Mouse (Mus musculus): ENCODE measurements at regions not wholly inside any gene's neighbourhood (a gene's known extent, or its start where the extent isn't known, plus 50 kb on each side); places are given as distances from the start of the nearest gene placed in this dataset.

- TF ChIP-seq MAFK (IDR thresholded peaks at IDR 0.05; ENCODE audit: borderline replicate concordance, low read depth, low read length) (no peak), SMC3 (IDR thresholded peaks at IDR 0.05; ENCODE audit: low read depth, low read length) (no peak), ZKSCAN1 (IDR thresholded peaks at IDR 0.05; ENCODE audit: low read depth, low read length) (no peak), UBTF (IDR thresholded peaks at IDR 0.05; ENCODE audit: borderline replicate concordance, insufficient read depth, low read depth, low read length) (no peak), POLR2A (IDR thresholded peaks at IDR 0.05; ENCODE audit: control insufficient read depth in 1 of 2, insufficient read depth in 1 of 2, low read depth in 1 of 2, low read length in 2 of 2, poor library complexity in 1 of 2) (no peak), USF1 (IDR thresholded peaks at IDR 0.05; ENCODE audit: low read depth, low read length) (no peak), CTCF (IDR thresholded peaks at IDR 0.05 in 2 of 3, conservative IDR thresholded peaks at IDR 0.05 in 1 of 3; ENCODE audit: control insufficient read depth in 1 of 3, insufficient read depth in 1 of 3, low read depth in 2 of 3, low read length in 3 of 3, poor library complexity in 1 of 3, severe bottlenecking in 1 of 3) (no peak), ELF1 (IDR thresholded peaks at IDR 0.05; ENCODE audit: low read depth, low read length) (no peak), JUND (IDR thresholded peaks at IDR 0.05; ENCODE audit: low read depth, low read length) (no peak), EP300 (IDR thresholded peaks at IDR 0.05; ENCODE audit: low read depth in 1 of 2, low read length in 2 of 2) (no peak)
These were observed 720.9 kb upstream of the 4930412O13Rik start for GRCm38 (mm10) chr2:9160181-9160580.
